Mouse (Mus musculus): ENCODE results near the gene Timp3. TPM values are rescaled to one million over a fixed set of nuclear protein-coding genes. Genes with fewer than 3 reads are reported as not detected.
A peak's percentile ranks its signal among the peaks of the same experiment; 100 is the strongest.

The Timp3 gene
- polyA plus RNA-seq, 1 experiment from 2014 or later: 66.4 TPM

- no peak overlapping the region for H3K27ac ChIP-seq
- no peak overlapping the region for H3K9ac ChIP-seq
- H3K27me3 ChIP-seq: no peaks in the 10 kb centered on the region
- no peaks in the 10 kb centered on the region for H3K36me3 ChIP-seq
- 88% methylated on average over 7 of the region's 7 CpGs for WGBS
- no peak for ATAC-seq (ENCODE audit: insufficient number of reproducible peaks, insufficient read depth, low FRiP score, low TSS enrichment)
- no peak overlapping the region for H3K4me3 ChIP-seq
- no peak overlapping the region for H3K4me2 ChIP-seq (replicated peaks)
- no peaks in the 10 kb centered on the region for H3K9me3 ChIP-seq
- peaks cover 12% of the 10 kb centered on the region; the same call in 1 of the 2 replicates for H3K4me1 ChIP-seq
These were observed 58.3 kb downstream of the Timp3 start for GRCm38 (mm10) chr10:86358307-86358975.

GRCm38 (mm10) chr10:86359208-86359607 lies 59.0 kb downstream of the Timp3 start:
- Histone ChIP-seq H3K9ac (no peak overlapping the region), H3K4me2 (replicated peaks) (no peak overlapping the region), H3K27me3 (no peaks in the 10 kb centered on the region), H3K36me3 (no peaks in the 10 kb centered on the region), H3K4me3 (no peak overlapping the region), H3K4me1 (peaks cover 12% of the 10 kb centered on the region; the same call in 1 of the 2 replicates), H3K27ac (0 out of 2 replicates have a peak overlapping the region, but pooled peaks have one; percentile 41), H3K9me3 (no peaks in the 10 kb centered on the region)
- ATAC-seq (ENCODE audit: insufficient number of reproducible peaks, insufficient read depth, low FRiP score, low TSS enrichment): no peak
- WGBS: 67% methylated on average over 2 of the region's 2 CpGs

GRCm38 (mm10) chr10:86359699-86360098 lies 59.5 kb downstream of the Timp3 start:
- H3K4me1 ChIP-seq: peaks cover 12% of the 10 kb centered on the region; the same call in 1 of the 2 replicates
- H3K9me3 ChIP-seq: no peaks in the 10 kb centered on the region
- no peaks in the 10 kb centered on the region for H3K27me3 ChIP-seq
- WGBS: 34% methylated on average over 4 of the region's 4 CpGs
- no peak overlapping the region for H3K4me2 ChIP-seq (replicated peaks)
- H3K27ac ChIP-seq: 0 out of 2 replicates have a peak overlapping the region, but pooled peaks have one; percentile 41
- no peak overlapping the region for H3K9ac ChIP-seq
- ATAC-seq (ENCODE audit: insufficient number of reproducible peaks, insufficient read depth, low FRiP score, low TSS enrichment): no peak
- H3K36me3 ChIP-seq: no peaks in the 10 kb centered on the region
- H3K4me3 ChIP-seq: no peak overlapping the region

- Histone ChIP-seq H3K4me2 (replicated peaks) (no peak overlapping the region), H3K4me1 (peaks cover 23% of the 10 kb centered on the region; the same call in 1 of the 2 replicates), H3K27me3 (no peaks in the 10 kb centered on the region), H3K4me3 (no peak overlapping the region), H3K36me3 (no peaks in the 10 kb centered on the region), H3K9ac (no peak overlapping the region), H3K9me3 (no peaks in the 10 kb centered on the region), H3K27ac (no peak overlapping the region)
- WGBS: 83% methylated on average over 8 of the region's 8 CpGs
- no peak for ATAC-seq (ENCODE audit: insufficient number of reproducible peaks, insufficient read depth, low FRiP score, low TSS enrichment)
These were observed 63.6 kb downstream of the Timp3 start for GRCm38 (mm10) chr10:86363669-86364309.

- Histone ChIP-seq H3K4me1 (peaks cover 11% of the 10 kb centered on the region; the same call in 1 of the 2 replicates), H3K9me3 (no peaks in the 10 kb centered on the region), H3K27ac (no peak overlapping the region), H3K9ac (no peak overlapping the region), H3K4me2 (replicated peaks) (no peak overlapping the region), H3K36me3 (no peaks in the 10 kb centered on the region), H3K4me3 (no peak overlapping the region), H3K27me3 (no peaks in the 10 kb centered on the region)
- ATAC-seq (ENCODE audit: insufficient number of reproducible peaks, insufficient read depth, low FRiP score, low TSS enrichment): no peak; the same call in 1 of the 2 replicates
- WGBS: 49% methylated on average over 5 of the region's 5 CpGs
These were observed 65.5 kb downstream of the Timp3 start for GRCm38 (mm10) chr10:86365632-86366092.

GRCm38 (mm10) chr10:86367346-86367745 lies 67.2 kb downstream of the Timp3 start:
- H3K27ac ChIP-seq: peak overlapping the region; percentile 47; the same call in 1 of the 2 replicates
- H3K4me1 ChIP-seq: peaks cover 11% of the 10 kb centered on the region; the same call in 1 of the 2 replicates
- ATAC-seq (ENCODE audit: insufficient number of reproducible peaks, insufficient read depth, low FRiP score, low TSS enrichment): no peak
- no peaks in the 10 kb centered on the region for H3K36me3 ChIP-seq
- H3K9me3 ChIP-seq: no peaks in the 10 kb centered on the region
- no peak overlapping the region for H3K4me2 ChIP-seq (replicated peaks)
- H3K27me3 ChIP-seq: no peaks in the 10 kb centered on the region
- H3K4me3 ChIP-seq: no peak overlapping the region
- 45% methylated on average over 4 of the region's 4 CpGs for WGBS
- no peak overlapping the region for H3K9ac ChIP-seq

- H3K27ac ChIP-seq: no peak overlapping the region
- no peak overlapping the region for H3K4me2 ChIP-seq (replicated peaks)
- no peaks in the 10 kb centered on the region for H3K9me3 ChIP-seq
- no peaks in the 10 kb centered on the region for H3K27me3 ChIP-seq
- no peak overlapping the region for H3K4me3 ChIP-seq
- H3K9ac ChIP-seq: no peak overlapping the region
- peaks cover 11% of the 10 kb centered on the region; the same call in 1 of the 2 replicates for H3K4me1 ChIP-seq
- no peak for ATAC-seq (ENCODE audit: insufficient number of reproducible peaks, insufficient read depth, low FRiP score, low TSS enrichment)
- 79% methylated on average over 12 of the region's 12 CpGs for WGBS
- no peaks in the 10 kb centered on the region for H3K36me3 ChIP-seq
These were observed 68.6 kb downstream of the Timp3 start for GRCm38 (mm10) chr10:86368811-86369210.

GRCm38 (mm10) chr10:86369346-86369745 lies 69.2 kb downstream of the Timp3 start:
- Histone ChIP-seq H3K4me2 (replicated peaks) (no peak overlapping the region), H3K27ac (no peak overlapping the region), H3K36me3 (no peaks in the 10 kb centered on the region), H3K27me3 (no peaks in the 10 kb centered on the region), H3K9me3 (no peaks in the 10 kb centered on the region), H3K4me3 (no peak overlapping the region), H3K9ac (no peak overlapping the region), H3K4me1 (peaks cover 11% of the 10 kb centered on the region; the same call in 1 of the 2 replicates)
- ATAC-seq (ENCODE audit: insufficient number of reproducible peaks, insufficient read depth, low FRiP score, low TSS enrichment): no peak
- WGBS: 77% methylated on average over 4 of the region's 4 CpGs

GRCm38 (mm10) chr10:86371561-86371960 lies 71.4 kb downstream of the Timp3 start:
- H3K36me3 ChIP-seq: no peaks in the 10 kb centered on the region
- H3K4me3 ChIP-seq: no peak overlapping the region
- no peaks in the 10 kb centered on the region for H3K9me3 ChIP-seq
- no peak for ATAC-seq (ENCODE audit: insufficient number of reproducible peaks, insufficient read depth, low FRiP score, low TSS enrichment)
- no peak overlapping the region for H3K27ac ChIP-seq
- no peak overlapping the region for H3K4me2 ChIP-seq (replicated peaks)
- peaks cover 16% of the 10 kb centered on the region; the same call in 1 of the 2 replicates for H3K4me1 ChIP-seq
- H3K9ac ChIP-seq: no peak overlapping the region
- H3K27me3 ChIP-seq: no peaks in the 10 kb centered on the region

GRCm38 (mm10) chr10:86374061-86374460 lies 73.9 kb downstream of the Timp3 start:
- ATAC-seq (ENCODE audit: insufficient number of reproducible peaks, insufficient read depth, low FRiP score, low TSS enrichment): no peak
- H3K9me3 ChIP-seq: no peaks in the 10 kb centered on the region
- 84% methylated on average over 2 of the region's 2 CpGs for WGBS

GRCm38 (mm10) chr10:86375903-86376302 lies 75.7 kb downstream of the Timp3 start:
- ATAC-seq (ENCODE audit: insufficient number of reproducible peaks, insufficient read depth, low FRiP score, low TSS enrichment): no peak

More at GRCm38 (mm10) chr10:86374061-86374460, 73.9 kb downstream of the Timp3 start:
- Histone ChIP-seq H3K4me1 (0 out of 2 replicates have a peak, but pooled peaks cover 13% of the 10 kb centered on the region), H3K27ac (no peak overlapping the region), H3K9ac (no peak overlapping the region), H3K27me3 (no peaks in the 10 kb centered on the region), H3K4me2 (replicated peaks) (no peak overlapping the region), H3K4me3 (no peak overlapping the region), H3K36me3 (no peaks in the 10 kb centered on the region)

More at GRCm38 (mm10) chr10:86375903-86376302, 75.7 kb downstream of the Timp3 start:
- Histone ChIP-seq H3K9me3 (no peaks in the 10 kb centered on the region), H3K4me2 (replicated peaks) (no peak overlapping the region), H3K4me1 (0 out of 2 replicates have a peak, but pooled peaks cover 13% of the 10 kb centered on the region), H3K27ac (no peak overlapping the region), H3K36me3 (no peaks in the 10 kb centered on the region), H3K4me3 (no peak overlapping the region), H3K9ac (no peak overlapping the region), H3K27me3 (no peaks in the 10 kb centered on the region)
- WGBS: 76% methylated on average over 11 of the region's 11 CpGs
